21 mouse cellular contexts compared by ENCODE assay signal in the genomic region with DNA sequence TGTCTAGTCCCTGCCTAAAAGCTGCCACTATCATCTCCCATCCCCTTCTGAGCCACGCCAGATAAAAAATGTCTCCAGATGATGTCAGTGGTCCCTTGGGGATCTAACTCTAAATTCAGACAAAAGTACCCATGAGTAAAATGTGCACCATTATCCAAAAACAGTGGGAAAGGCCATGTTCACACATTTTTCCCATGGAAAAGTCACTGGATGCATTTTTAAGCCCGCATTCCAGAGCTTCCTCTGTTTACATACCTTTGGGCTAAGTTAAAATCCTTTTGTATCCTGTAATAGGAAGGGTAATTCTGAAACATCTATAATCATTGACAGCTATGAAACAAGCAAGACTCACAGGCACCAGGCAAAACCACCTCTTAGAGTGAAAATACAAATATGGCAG.
"Had no signal": no experiment of that assay in that cellular context is flagged by ENCODE, and none has a peak within 500 bp of the region (broad histone marks: within the 10 kb centered on the region; RNA-seq: fewer than 3 reads in every experiment).

No protein-coding gene starts in this region.

- ATAC-seq: hindbrain, postnatal 0 days; intestine, embryonic 16.5 days; liver, postnatal 0 days had no signal

- H3K27me3 ChIP-seq: heart, embryonic 13.5 days; heart, embryonic 15.5 days; hindbrain, embryonic 13.5 days; hindbrain, embryonic 15.5 days; limb, embryonic 12.5 days; liver, embryonic 13.5 days; liver, embryonic 15.5 days had no signal

- DNase-seq: gastrocnemius, postnatal 14 days; gastrocnemius, postnatal 36 days; heart, adult 2 months; heart, postnatal 14 days; heart, postnatal 36 days; kidney, adult 11 months; kidney, adult 8-10 months; kidney, postnatal 10 days; kidney, postnatal 25 days; kidney, postnatal 4 days; liver; liver, embryonic 13.5 days; liver, postnatal 0 days had no signal
